Comparison of ENCODE assay signal across 15 mouse cellular contexts in the genomic region with DNA sequence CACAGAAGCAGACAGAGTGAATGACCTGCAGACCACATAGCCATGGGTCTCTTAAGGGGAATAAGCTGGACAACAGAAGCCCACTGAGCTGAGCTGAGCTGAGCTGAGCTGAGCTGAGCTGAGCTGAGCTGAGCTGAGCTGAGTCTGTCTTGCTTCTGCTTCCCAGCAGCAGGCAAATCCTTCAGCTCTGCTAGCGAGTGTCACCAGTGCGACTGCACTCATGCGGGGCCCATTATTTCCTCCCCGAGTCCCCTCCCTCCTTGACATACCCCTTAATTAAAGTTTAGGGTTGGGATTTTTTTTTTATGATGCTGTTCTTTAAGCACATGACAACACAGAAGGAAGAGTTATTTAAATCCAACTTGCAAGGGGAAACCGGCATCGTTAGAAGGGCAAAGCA.
"Had no signal": no experiment of that assay in that cellular context is flagged by ENCODE, and none has a peak within 500 bp of the region (broad histone marks: within the 10 kb centered on the region; RNA-seq: fewer than 3 reads in every experiment).

No protein-coding gene starts in this region.

- H3K27me3 ChIP-seq: limb, embryonic 15.5 days; liver, embryonic 12.5 days; megakaryocyte, embryonic 14.5 days; neural tube, embryonic 15.5 days had no signal

- H3K36me3 ChIP-seq: limb, embryonic 15.5 days; liver, embryonic 12.5 days; neural tube, embryonic 15.5 days had no signal

- H3K9me3 ChIP-seq: limb, embryonic 15.5 days; liver, embryonic 12.5 days; megakaryocyte, embryonic 14.5 days; neural tube, embryonic 15.5 days had no signal

- H3K4me3 ChIP-seq: left cerebral cortex, adult 2 months; limb, embryonic 15.5 days; liver, embryonic 12.5 days; myocyte; neural tube, embryonic 15.5 days had no signal

- H3K27ac ChIP-seq: left cerebral cortex, adult 2 months; liver, embryonic 12.5 days; macrophage; neural tube, embryonic 15.5 days had no signal

- H3K9ac ChIP-seq: limb, embryonic 15.5 days; liver, embryonic 12.5 days; lung, embryonic 14.5 days; neural tube, embryonic 15.5 days had no signal

- DNase-seq: kidney, adult 8-10 months; kidney, postnatal 4 days; lung, embryonic 14.5 days; lung, postnatal 10 days; midbrain, embryonic 14.5 days; spleen, adult 18-20 months; thymus, adult 2 months; thymus, postnatal 25 days had no signal

- ATAC-seq: liver, embryonic 12.5 days had no signal

- H3K4me2 ChIP-seq: limb, embryonic 15.5 days; liver, embryonic 12.5 days; lung, embryonic 14.5 days; neural tube, embryonic 15.5 days had no signal
